Mouse (Mus musculus) forebrain, embryonic 11.5 days (tissue): ENCODE results near the gene Hyal2. TPM values are rescaled to one million over a fixed set of nuclear protein-coding genes. Genes with fewer than 3 reads are reported as not detected.

Experiments
- ATAC-seq: fragments of 200-750 bp; cut with Nextera tagmentation; replicated peaks from 2 replicates; pipeline ENCODE4 v1.8.0; 2017; ENCODE audit warnings: moderate TSS enrichment; ENCODE audit not compliant: low FRiP score
- DNase-seq: peaks from one replicate; pipeline ENCODE4 v3.0.0-alpha.2; 2017; ENCODE audit warnings: low spot score
- H3K27ac ChIP-seq: fragments of 300-500 bp; sonication (generic); 2 replicates; pipeline ENCODE4 v1.5.1; 2014; ENCODE audit warnings: low read depth, low read length
- H3K27me3 ChIP-seq: fragments of 300-500 bp; sonication (generic); 2 replicates; pipeline ENCODE4 v1.6.1; 2014; ENCODE audit warnings: mild to moderate bottlenecking, low read length, mixed read lengths; ENCODE audit not compliant: control insufficient read depth, insufficient read depth
- H3K36me3 ChIP-seq: fragments of 300-500 bp; sonication (generic); 2 replicates; pipeline ENCODE4 v1.6.1; 2014; ENCODE audit warnings: mild to moderate bottlenecking, low read length, moderate library complexity, mixed read lengths; ENCODE audit not compliant: control insufficient read depth, insufficient read depth
- H3K4me1 ChIP-seq: fragments of 300-500 bp; sonication (generic); replicated peaks from 2 replicates; pipeline ENCODE4 v1.6.1; 2014; ENCODE audit warnings: low read length, mixed read lengths; ENCODE audit not compliant: control insufficient read depth, insufficient read depth
- H3K4me2 ChIP-seq: fragments of 300-500 bp; sonication (generic); 2 replicates; pipeline ENCODE4 v1.6.1; 2014; ENCODE audit warnings: low read depth, mild to moderate bottlenecking, low read length, moderate library complexity, mixed read lengths; ENCODE audit not compliant: severe bottlenecking
- H3K4me3 ChIP-seq: fragments of 300-500 bp; sonication (generic); 2 replicates; pipeline ENCODE4 v1.5.1; 2014; ENCODE audit warnings: low read depth, low read length
- H3K9ac ChIP-seq: fragments of 300-500 bp; sonication (generic); 2 replicates; pipeline ENCODE4 v1.6.1; 2014; ENCODE audit warnings: low read length
- H3K9me3 ChIP-seq: fragments of 300-500 bp; sonication (generic); 2 replicates; pipeline ENCODE4 v1.6.1; 2016; ENCODE audit warnings: low read length, mixed read lengths; ENCODE audit not compliant: control insufficient read depth
- WGBS: fragments of 180-500 bp; shearing (Covaris S2); extraction: QIAGEN DNeasy Blood & Tissue Kit; methylation state at CpG from one replicate; pipeline ENCODE4 v1.1.7; 2014; 5-methylcytosine and 5-hydroxymethylcytosine counted together
- polyA plus RNA-seq: library from polyadenylated mRNA; unstranded; fragments of >200 nt; fragmentation: Nextera tagmentation; extraction: Ambion mirVana; gene quantifications from 2 replicates; pipeline ENCODE4 v1.2.1, GENCODE M21; 2014

The Hyal2 gene
- polyA plus RNA-seq, 1 experiment from 2014 or later = 129 TPM

DNA sequence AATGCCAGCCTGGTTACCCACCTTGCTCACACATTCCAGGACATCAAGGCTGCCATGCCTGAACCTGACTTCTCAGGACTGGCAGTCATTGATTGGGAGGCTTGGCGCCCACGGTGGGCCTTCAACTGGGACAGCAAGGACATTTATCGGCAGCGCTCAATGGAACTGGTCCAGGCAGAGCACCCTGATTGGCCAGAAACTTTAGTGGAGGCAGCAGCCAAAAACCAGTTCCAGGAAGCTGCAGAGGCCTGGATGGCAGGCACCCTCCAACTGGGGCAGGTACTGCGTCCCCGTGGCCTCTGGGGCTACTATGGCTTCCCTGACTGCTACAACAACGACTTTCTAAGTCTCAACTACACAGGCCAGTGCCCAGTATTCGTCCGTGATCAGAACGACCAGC, 10.1 kb downstream of the Hyal2 start:
- Histone ChIP-seq H3K9me3 (no peaks in the 10 kb centered on the region; the same call in 1 of the 2 replicates), H3K4me3 (no peak overlapping the region), H3K4me2 (no peak overlapping the region), H3K27ac (no peak overlapping the region), H3K9ac (no peak overlapping the region), H3K36me3 (peaks cover 13% of the 10 kb centered on the region), H3K27me3 (no peaks in the 10 kb centered on the region), H3K4me1 (peaks cover 14% of the 10 kb centered on the region)
- DNase-seq (no peak), ATAC-seq (no peak)
- 89% methylated on average over 10 of the region's 10 CpGs for WGBS

- Histone ChIP-seq H3K27ac (no peak within 1 kb of the TSS), H3K9ac (no peak within 1 kb of the TSS), H3K4me2 (no peak within 1 kb of the TSS), H3K4me3 (no peak within 1 kb of the TSS), H3K4me1 (peaks cover 14% of the 10 kb centered on the region), H3K36me3 (peaks cover 6% of the 10 kb centered on the region), H3K27me3 (no peaks in the 10 kb centered on the region), H3K9me3 (no peaks in the 10 kb centered on the region; the same call in 1 of the 2 replicates)
- DNase-seq (no peak), ATAC-seq (no peak)
- WGBS = 71% methylated on average over 3 of the region's 3 CpGs
Observed at GRCm38 (mm10) chr9:107578587-107578986, 10.8 kb downstream of the Hyal2 start, which contains the start of gene Naa80. Gene Naa80 (plus strand): TSS chr9:107578887.

- Histone ChIP-seq H3K9ac (no peak overlapping the region), H3K36me3 (peaks cover 4% of the 10 kb centered on the region; the same call in 1 of the 2 replicates), H3K27ac (no peak overlapping the region), H3K4me3 (no peak overlapping the region), H3K4me1 (peaks cover 14% of the 10 kb centered on the region), H3K9me3 (no peaks in the 10 kb centered on the region), H3K27me3 (no peaks in the 10 kb centered on the region), H3K4me2 (no peak overlapping the region)
- ATAC-seq (no peak), DNase-seq (no peak)
- WGBS = 94% methylated on average over 14 of the region's 14 CpGs
Observed at GRCm38 (mm10) chr9:107579023-107579900, 11.5 kb downstream of the Hyal2 start.

DNA sequence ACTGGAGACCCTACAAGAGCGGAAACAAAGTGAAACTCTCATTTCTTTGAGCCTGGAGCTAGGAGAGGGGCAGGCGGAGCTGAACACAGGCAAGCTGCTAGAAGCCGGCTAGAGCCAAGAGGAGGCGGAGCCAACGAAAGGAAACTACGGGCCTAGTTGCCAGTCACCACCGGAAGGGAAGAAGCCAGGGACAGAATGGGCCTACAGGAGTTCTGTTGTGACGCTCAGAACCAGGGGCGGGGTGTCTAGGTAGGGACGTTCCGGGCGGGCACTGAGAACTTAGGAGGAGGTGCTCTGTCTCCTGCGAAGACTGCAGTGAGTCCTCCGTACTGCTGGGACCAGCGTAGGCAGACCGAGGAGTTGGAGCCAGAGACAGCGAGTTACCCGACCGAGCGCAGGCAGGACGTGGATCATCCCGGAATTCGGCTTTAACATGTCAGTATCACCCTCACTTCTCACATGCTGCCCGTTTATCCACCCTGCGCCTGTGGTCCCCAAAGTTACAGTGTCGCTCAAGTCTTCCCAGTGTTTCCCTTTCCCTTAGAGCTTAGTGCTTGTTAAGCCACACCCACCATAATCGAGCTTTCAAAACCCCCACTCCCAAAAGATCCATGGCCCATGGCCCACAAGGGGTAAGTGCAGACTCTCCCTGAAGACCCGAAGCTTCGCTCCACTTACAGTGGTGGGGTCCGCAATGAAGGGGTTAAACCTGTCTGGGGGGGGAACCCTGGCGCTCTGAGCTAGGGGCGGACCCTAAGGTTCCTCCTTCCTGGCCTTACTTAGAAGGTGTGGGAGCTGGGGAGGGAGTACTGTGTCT, 13.0 kb downstream of the Hyal2 start, which contains the start of gene Hyal3:
Hyal3 (plus strand) TSS at position 318 of the 817 bp plus-strand sequence.
- no peaks in the 10 kb centered on the region for H3K9me3 ChIP-seq
- H3K36me3 ChIP-seq = no peaks in the 10 kb centered on the region
- H3K4me3 ChIP-seq = peak within 1 kb of the TSS; percentile 56
- peak within 1 kb of the TSS; percentile 55 for H3K27ac ChIP-seq
- no peaks in the 10 kb centered on the region for H3K27me3 ChIP-seq
- DNase-seq = peak; percentile 87
- peak within 1 kb of the TSS; percentile 83 for H3K9ac ChIP-seq
- peak within 1 kb of the TSS; percentile 93 for H3K4me2 ChIP-seq
- under 1% methylated on average over 32 of the region's 32 CpGs for WGBS
- peaks cover 14% of the 10 kb centered on the region for H3K4me1 ChIP-seq
- peak; percentile 54 for ATAC-seq

DNA sequence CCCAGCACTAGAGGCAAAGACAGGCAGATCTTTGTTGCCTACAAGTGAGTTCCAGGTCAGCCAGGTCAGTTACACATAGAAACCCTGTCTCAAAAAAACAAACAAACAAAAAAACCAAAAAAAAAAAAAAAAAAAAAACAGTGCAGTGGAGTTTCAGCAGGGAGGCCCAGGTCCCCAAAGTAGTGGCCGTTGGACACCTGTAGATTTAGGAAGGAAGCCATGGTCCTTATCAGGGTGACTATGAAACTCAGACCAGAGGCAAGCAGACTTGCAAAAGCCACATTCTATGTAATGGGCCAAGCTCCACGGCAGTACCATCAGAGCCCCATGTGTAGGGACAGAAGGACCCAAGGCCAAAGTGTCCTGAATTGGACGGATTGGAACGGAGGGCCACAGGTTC, 13.8 kb downstream of the Hyal2 start:
- H3K36me3 ChIP-seq = no peaks in the 10 kb centered on the region
- ATAC-seq (no peak), DNase-seq (no peak)
- no peaks in the 10 kb centered on the region for H3K27me3 ChIP-seq
- peak overlapping the region; percentile 93 for H3K4me2 ChIP-seq
- H3K4me1 ChIP-seq = peaks cover 14% of the 10 kb centered on the region
- H3K4me3 ChIP-seq = peak overlapping the region; percentile 56; the same call in 1 of the 2 replicates
- H3K9ac ChIP-seq = peak overlapping the region; percentile 83; the same call in 1 of the 2 replicates
- H3K27ac ChIP-seq = no peak overlapping the region
- WGBS = 81% methylated on average over 4 of the region's 4 CpGs
- no peaks in the 10 kb centered on the region for H3K9me3 ChIP-seq

DNA sequence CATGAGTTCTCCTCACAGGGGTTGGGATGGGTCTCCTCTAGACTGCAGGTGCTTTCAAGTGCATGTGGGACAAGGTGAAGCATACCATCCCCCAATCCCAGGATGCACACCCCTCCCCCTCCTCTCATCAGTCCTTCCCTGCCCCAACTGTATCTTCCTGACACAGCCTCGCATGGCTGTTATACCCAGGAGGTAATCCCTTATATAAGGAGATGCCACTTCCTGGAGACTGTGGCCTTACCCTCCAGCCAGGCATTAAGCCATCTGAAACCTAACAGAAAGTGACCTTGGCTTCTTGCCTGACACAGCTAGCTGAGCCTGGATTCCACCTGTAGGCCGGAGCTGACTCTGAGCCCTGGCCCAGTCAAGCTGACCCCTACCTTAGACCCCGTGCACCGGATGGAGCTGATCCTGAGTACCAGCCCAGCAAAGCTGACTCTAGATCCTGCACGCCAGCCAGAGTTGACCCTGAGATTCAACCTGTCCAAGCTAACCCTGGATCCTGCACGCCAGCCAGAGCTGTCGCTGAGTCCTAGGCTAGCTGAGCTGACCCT, 14.8 kb downstream of the Hyal2 start:
- ATAC-seq (no peak), DNase-seq (no peak)
- 93% methylated on average over 7 of the region's 7 CpGs for WGBS
- Histone ChIP-seq H3K4me3 (no peak overlapping the region), H3K9me3 (no peaks in the 10 kb centered on the region), H3K4me1 (peaks cover 12% of the 10 kb centered on the region), H3K36me3 (no peaks in the 10 kb centered on the region), H3K27me3 (no peaks in the 10 kb centered on the region), H3K4me2 (no peak overlapping the region), H3K27ac (no peak overlapping the region), H3K9ac (no peak overlapping the region)

- Histone ChIP-seq H3K27ac (no peak overlapping the region), H3K27me3 (no peaks in the 10 kb centered on the region), H3K9ac (no peak overlapping the region), H3K36me3 (no peaks in the 10 kb centered on the region), H3K4me2 (no peak overlapping the region), H3K4me1 (peaks cover 12% of the 10 kb centered on the region), H3K9me3 (no peaks in the 10 kb centered on the region), H3K4me3 (no peak overlapping the region)
- DNase-seq (no peak), ATAC-seq (no peak)
- 92% methylated on average over 14 of the region's 14 CpGs for WGBS
Observed at GRCm38 (mm10) chr9:107583174-107583573, 15.4 kb downstream of the Hyal2 start.

- no peak overlapping the region for H3K4me3 ChIP-seq
- 95% methylated on average over 5 of the region's 5 CpGs for WGBS
- H3K36me3 ChIP-seq = peaks cover 3% of the 10 kb centered on the region; the same call in 1 of the 2 replicates
- no peak overlapping the region for H3K9ac ChIP-seq
- peaks cover 5% of the 10 kb centered on the region; the same call in 1 of the 2 replicates for H3K4me1 ChIP-seq
- H3K9me3 ChIP-seq = no peaks in the 10 kb centered on the region
- no peaks in the 10 kb centered on the region for H3K27me3 ChIP-seq
- ATAC-seq (no peak), DNase-seq (no peak)
- no peak overlapping the region for H3K27ac ChIP-seq
- H3K4me2 ChIP-seq = no peak overlapping the region
Observed at GRCm38 (mm10) chr9:107586504-107586903, 18.8 kb downstream of the Hyal2 start.
